Mouse (Mus musculus) heart, embryonic 14.5 days (tissue): ENCODE results near the gene Cdkl4. TPM values are rescaled to one million over a fixed set of nuclear protein-coding genes. Genes with fewer than 3 reads are reported as not detected.

ENCODE experiments used
- ATAC-seq: fragments of 200-750 bp; cut with Nextera tagmentation; 2 replicates; pipeline ENCODE4 v1.8.0; 2017; ENCODE audit warnings: low read depth, moderate TSS enrichment; ENCODE audit not compliant: insufficient number of reproducible peaks, insufficient read depth, low FRiP score
- H3K27ac ChIP-seq, 2 experiments: fragments of 200-500 bp in 1 of 2; fragments of 300-500 bp in 1 of 2; sonication (generic) in 1 of 2; replicated peaks in 1 of 2; 2 replicates each; pipeline ENCODE4 v1.5.1; 2012 to 2014; ENCODE audit warnings: low read depth in 2 of 2, low read length in 2 of 2, control low read depth in 1 of 2, mild to moderate bottlenecking in 1 of 2, mixed read lengths in 1 of 2; ENCODE audit not compliant: control insufficient read depth in 1 of 2, insufficient read depth in 1 of 2
- H3K27me3 ChIP-seq: fragments of 300-500 bp; sonication (generic); 2 replicates; pipeline ENCODE4 v1.6.1; 2014; ENCODE audit warnings: mild to moderate bottlenecking, low read length, control low read depth; ENCODE audit not compliant: control insufficient read depth, insufficient read depth
- H3K36me3 ChIP-seq: fragments of 300-500 bp; sonication (generic); 2 replicates; pipeline ENCODE4 v1.6.1; 2014; ENCODE audit warnings: mild to moderate bottlenecking, control low read depth, low read length, mixed read lengths; ENCODE audit not compliant: control insufficient read depth, insufficient read depth
- H3K4me1 ChIP-seq, 2 experiments: fragments of 200-500 bp in 1 of 2; fragments of 300-500 bp in 1 of 2; sonication (generic) in 1 of 2; 2 replicates each; pipeline ENCODE4 v1.6.1; 2012 to 2014; ENCODE audit warnings: low read length in 2 of 2, control low read depth in 1 of 2, mixed read lengths in 1 of 2; ENCODE audit not compliant: control insufficient read depth in 2 of 2, insufficient read depth in 2 of 2
- H3K4me2 ChIP-seq: fragments of 300-500 bp; sonication (generic); 2 replicates; pipeline ENCODE4 v1.6.1; 2014; ENCODE audit warnings: mild to moderate bottlenecking, low read length
- H3K4me3 ChIP-seq, 2 experiments: fragments of 200-500 bp in 1 of 2; fragments of 300-500 bp in 1 of 2; sonication (generic) in 1 of 2; 2 replicates each; pipeline ENCODE4 v1.5.1; 2012 to 2014; ENCODE audit warnings: low read length in 2 of 2, mild to moderate bottlenecking in 2 of 2, control low read depth in 1 of 2, low read depth in 1 of 2, moderate library complexity in 1 of 2; ENCODE audit not compliant: control insufficient read depth in 1 of 2, insufficient read depth in 1 of 2
- H3K9ac ChIP-seq: fragments of 300-500 bp; sonication (generic); 2 replicates; pipeline ENCODE4 v1.6.1; 2014; ENCODE audit warnings: mild to moderate bottlenecking, low read length
- H3K9me3 ChIP-seq: fragments of 300-500 bp; sonication (generic); 2 replicates; pipeline ENCODE4 v1.6.1; 2016; ENCODE audit warnings: low read length, control low read depth; ENCODE audit not compliant: control insufficient read depth
- WGBS: fragments of 180-500 bp; shearing (Covaris S2); extraction: QIAGEN DNeasy Blood & Tissue Kit; methylation state at CpG from one replicate; pipeline ENCODE4 v1.1.7; 2014; 5-methylcytosine and 5-hydroxymethylcytosine counted together
- polyA plus RNA-seq: library from polyadenylated mRNA; unstranded; fragments of >200 nt; fragmentation: Nextera tagmentation; extraction: Ambion mirVana; gene quantifications from 2 replicates; pipeline ENCODE4 v1.2.1, GENCODE M21; 2014

Gene Cdkl4
- polyA plus RNA-seq, 1 experiment from 2014 or later: not detected

DNA sequence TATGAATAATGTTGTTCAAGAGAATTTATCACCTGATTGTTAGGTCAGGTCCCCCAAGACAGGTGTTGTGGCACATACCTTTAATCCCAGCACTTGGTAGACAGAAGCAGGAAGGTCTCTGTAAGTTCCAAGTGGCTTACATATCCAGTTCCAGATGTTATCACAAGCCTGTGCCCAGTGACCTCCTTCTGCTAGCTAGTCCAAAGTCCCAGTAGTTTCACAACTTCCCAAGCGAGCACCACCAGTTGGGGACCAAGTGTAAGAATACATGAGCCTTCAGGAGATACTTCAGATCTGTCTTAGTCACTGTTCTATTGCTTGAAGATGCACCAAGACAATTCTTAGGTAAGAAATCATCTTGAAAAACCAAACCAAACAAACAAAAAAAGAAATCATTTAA, 83.7 kb downstream of the Cdkl4 start:
- 87% methylated on average over 1 of the region's 1 CpGs for WGBS
- H3K27me3 ChIP-seq: no peaks in the 10 kb centered on the region
- no peaks in the 10 kb centered on the region for H3K36me3 ChIP-seq
- no peak overlapping the region for H3K4me3 ChIP-seq
- no peak overlapping the region for H3K9ac ChIP-seq
- no peak for ATAC-seq
- no peaks in the 10 kb centered on the region for H3K9me3 ChIP-seq
- H3K4me1 ChIP-seq: peaks cover 3 to 7% of the 10 kb centered on the region in 2 experiments; a peak in 2 of 4 replicates
- no peak overlapping the region for H3K27ac ChIP-seq
- no peak overlapping the region for H3K4me2 ChIP-seq

DNA sequence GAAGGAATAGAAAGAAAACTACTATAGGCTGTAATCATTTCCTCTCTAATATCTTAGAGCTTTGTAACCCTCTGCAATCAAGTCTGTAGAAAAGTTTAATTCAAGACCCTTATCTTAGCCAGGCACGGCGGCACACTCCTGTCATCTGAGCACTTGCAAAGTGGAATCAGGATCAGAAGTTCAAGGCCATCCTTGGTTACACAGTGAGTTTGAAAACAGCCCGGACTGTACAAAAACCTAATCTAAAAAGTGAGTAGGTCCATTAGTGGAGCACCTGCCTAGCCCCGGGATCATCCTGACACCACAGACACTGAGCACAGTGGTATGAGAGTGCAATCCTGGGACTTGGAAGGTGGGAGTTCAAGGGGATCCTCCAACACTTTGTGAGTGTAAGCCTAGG, 84.8 kb downstream of the Cdkl4 start:
- no peaks in the 10 kb centered on the region for H3K9me3 ChIP-seq
- H3K27ac ChIP-seq: no peak overlapping the region
- H3K36me3 ChIP-seq: no peaks in the 10 kb centered on the region
- 73% methylated on average over 4 of the region's 4 CpGs for WGBS
- peaks cover 3 to 10% of the 10 kb centered on the region in 2 experiments; a peak in 2 of 4 replicates for H3K4me1 ChIP-seq
- ATAC-seq: no peak
- H3K9ac ChIP-seq: no peak overlapping the region
- H3K4me2 ChIP-seq: no peak overlapping the region
- H3K4me3 ChIP-seq: no peak overlapping the region
- H3K27me3 ChIP-seq: no peaks in the 10 kb centered on the region

DNA sequence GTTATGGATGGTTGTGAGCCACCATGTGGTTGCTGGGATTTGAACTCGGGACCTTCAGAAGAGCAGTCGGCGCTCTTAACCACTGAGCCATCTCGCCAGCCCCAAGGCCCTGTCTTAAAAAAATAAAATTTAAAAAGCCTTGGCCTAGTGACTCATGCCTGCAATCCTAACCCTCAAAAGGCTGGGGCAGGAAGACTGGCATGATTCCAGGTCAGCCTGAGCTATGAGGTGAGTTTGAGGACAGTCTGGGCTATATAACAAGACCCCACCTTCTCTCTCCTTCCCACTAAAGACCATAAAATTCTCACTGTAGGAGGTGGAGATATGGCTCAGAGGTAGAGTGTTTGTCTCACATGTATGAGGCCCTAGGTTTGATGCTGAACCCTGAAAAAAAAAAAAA, 85.3 kb downstream of the Cdkl4 start:
- WGBS: 88% methylated on average over 4 of the region's 4 CpGs
- no peak overlapping the region for H3K4me2 ChIP-seq
- no peak overlapping the region for H3K9ac ChIP-seq
- no peaks in the 10 kb centered on the region for H3K36me3 ChIP-seq
- no peak for ATAC-seq
- H3K4me1 ChIP-seq: peaks cover 3 to 10% of the 10 kb centered on the region in 2 experiments; a peak in 2 of 4 replicates
- no peaks in the 10 kb centered on the region for H3K27me3 ChIP-seq
- H3K27ac ChIP-seq: no peak overlapping the region
- H3K4me3 ChIP-seq: no peak overlapping the region
- H3K9me3 ChIP-seq: no peaks in the 10 kb centered on the region

DNA sequence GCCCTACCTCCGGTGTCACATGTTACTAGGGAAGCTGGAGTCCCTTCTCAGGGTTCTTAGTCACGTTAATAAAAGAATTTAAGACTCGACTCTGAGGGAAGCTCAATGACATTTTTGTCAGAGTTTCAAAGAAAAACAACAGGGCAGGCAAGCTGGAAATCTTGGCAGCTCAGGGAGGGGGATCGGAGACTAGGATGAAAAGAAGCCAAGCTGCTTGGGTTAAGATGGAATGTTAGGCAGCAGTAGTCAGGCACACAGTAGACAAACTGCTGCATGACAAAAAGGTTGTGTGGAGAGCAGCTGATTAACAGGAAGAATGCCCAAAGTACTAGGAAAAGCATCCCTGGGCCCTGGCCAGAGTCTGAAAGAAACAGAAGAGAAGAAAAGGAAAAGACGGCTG, 87.4 kb downstream of the Cdkl4 start:
- Histone ChIP-seq H3K9me3 (no peaks in the 10 kb centered on the region), H3K9ac (no peak overlapping the region), H3K27ac (no peak overlapping the region), H3K4me1 (peaks cover 3 to 10% of the 10 kb centered on the region in 2 experiments; a peak in 2 of 4 replicates), H3K36me3 (no peaks in the 10 kb centered on the region), H3K4me3 (no peak overlapping the region), H3K27me3 (no peaks in the 10 kb centered on the region), H3K4me2 (no peak overlapping the region)
- 57% methylated on average over 5 of the region's 5 CpGs for WGBS
- ATAC-seq: no peak

DNA sequence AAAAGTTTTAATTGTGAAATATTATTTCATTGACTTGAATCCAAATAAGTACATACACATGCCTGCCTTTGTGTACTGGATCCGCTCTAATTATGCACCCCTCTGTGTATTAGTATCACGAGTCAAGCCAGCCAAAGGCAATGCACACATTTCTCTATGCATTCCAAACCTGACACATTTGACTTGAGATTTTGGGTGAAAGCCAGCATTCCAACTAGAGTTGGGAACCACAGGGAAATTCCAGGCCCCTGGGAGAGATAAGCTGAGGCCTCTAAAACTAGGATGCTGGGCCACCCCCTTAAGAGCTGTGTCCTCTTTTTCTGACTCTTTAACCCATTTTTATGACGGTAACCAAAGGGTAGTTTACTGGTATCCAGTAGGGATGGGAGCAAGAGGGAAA, 88.7 kb downstream of the Cdkl4 start:
- Histone ChIP-seq H3K4me1 (peaks cover 3 to 10% of the 10 kb centered on the region in 2 experiments; a peak in 2 of 4 replicates), H3K9me3 (no peaks in the 10 kb centered on the region), H3K9ac (no peak overlapping the region), H3K27ac (peak overlapping the region; percentile 25 to 46; a peak in 3 of 4 replicates), H3K36me3 (no peaks in the 10 kb centered on the region), H3K4me3 (no peak overlapping the region), H3K4me2 (no peak overlapping the region), H3K27me3 (no peaks in the 10 kb centered on the region)
- WGBS: 45% methylated on average over 3 of the region's 3 CpGs
- ATAC-seq: no peak

DNA sequence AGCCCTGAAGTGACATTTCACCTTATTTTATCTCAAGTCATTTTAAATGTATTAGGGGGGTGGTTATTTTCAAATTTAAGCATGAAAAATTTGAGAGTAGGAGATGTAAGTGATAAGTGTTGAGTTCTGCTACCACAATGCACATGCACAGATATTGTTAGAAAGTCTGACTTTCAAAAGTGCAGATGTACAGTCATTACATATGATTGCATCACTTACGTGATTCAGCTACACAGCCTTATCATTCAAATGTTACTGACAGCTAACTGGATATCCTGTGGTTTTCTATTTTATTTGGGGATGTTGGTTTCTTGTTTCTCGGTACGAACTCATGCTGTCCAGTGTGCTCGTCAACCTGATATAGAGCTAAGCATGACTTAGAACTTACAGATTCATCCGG, 92.5 kb downstream of the Cdkl4 start:
- WGBS: 85% methylated on average over 5 of the region's 5 CpGs
- Histone ChIP-seq H3K27ac (no peak overlapping the region), H3K9ac (no peak overlapping the region), H3K36me3 (no peaks in the 10 kb centered on the region), H3K9me3 (no peaks in the 10 kb centered on the region), H3K27me3 (no peaks in the 10 kb centered on the region), H3K4me1 (peaks cover 3 to 23% of the 10 kb centered on the region in 2 experiments), H3K4me3 (no peak overlapping the region), H3K4me2 (no peak overlapping the region)
- ATAC-seq: no peak

DNA sequence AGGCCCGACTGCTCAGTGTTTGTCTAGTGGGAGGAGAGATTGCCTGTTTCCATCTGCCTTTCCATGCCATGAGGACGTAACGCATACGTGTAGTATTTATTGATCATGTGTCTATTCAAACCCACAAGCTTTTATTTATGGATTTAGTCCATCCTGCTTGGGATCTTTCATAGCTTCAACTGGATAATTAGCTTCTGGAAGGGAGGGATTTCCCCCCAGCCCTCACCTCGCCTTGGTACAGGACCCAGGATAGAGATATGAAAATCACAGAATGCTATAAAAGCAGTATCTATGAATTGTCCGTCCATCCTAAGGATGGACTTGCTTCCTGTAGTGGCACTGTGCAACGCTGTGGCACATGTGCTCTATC, 96.8 kb downstream of the Cdkl4 start:
- WGBS: 47% methylated on average over 7 of the region's 7 CpGs
- H3K27ac ChIP-seq: peak overlapping the region; percentile 91 to 95; a peak in 2 of 4 replicates
- peak overlapping the region; percentile 90 to 97; a peak in 3 of 4 replicates for H3K4me3 ChIP-seq
- no peaks in the 10 kb centered on the region for H3K9me3 ChIP-seq
- peak overlapping the region; percentile 96 for H3K9ac ChIP-seq
- H3K4me1 ChIP-seq: peaks cover 0 to 22% of the 10 kb centered on the region in 2 experiments
- no peaks in the 10 kb centered on the region for H3K27me3 ChIP-seq
- H3K4me2 ChIP-seq: peak overlapping the region; percentile 77
- ATAC-seq: no peak
- H3K36me3 ChIP-seq: 0 out of 2 replicates have a peak, but pooled peaks cover 5% of the 10 kb centered on the region
